Mouse (Mus musculus) intestine, postnatal 0 days (tissue): ENCODE results near the gene Stx6. TPM values are rescaled to one million over a fixed set of nuclear protein-coding genes. Genes with fewer than 3 reads are reported as not detected.
A peak's percentile ranks its signal among the peaks of the same experiment; 100 is the strongest.

Experiments used
- ATAC-seq: fragments of 200-750 bp; cut with Nextera tagmentation; 2 replicates; pipeline ENCODE4 v1.8.0; 2017; ENCODE audit warnings: mild to moderate bottlenecking, moderate TSS enrichment, moderate library complexity
- H3K27ac ChIP-seq: fragments of 300-500 bp; sonication (generic); 2 replicates; pipeline ENCODE4 v1.5.1; 2014; ENCODE audit warnings: mild to moderate bottlenecking, low read depth, low read length, moderate library complexity
- H3K27me3 ChIP-seq: fragments of 300-500 bp; sonication (generic); replicated peaks from 2 replicates; pipeline ENCODE4 v1.6.1; 2014; ENCODE audit warnings: low read length, mixed read lengths; ENCODE audit not compliant: control insufficient read depth, insufficient read depth
- H3K36me3 ChIP-seq: fragments of 300-500 bp; sonication (generic); 2 replicates; pipeline ENCODE4 v1.6.1; 2014; ENCODE audit warnings: mild to moderate bottlenecking, moderate library complexity; ENCODE audit not compliant: control insufficient read depth, insufficient read depth
- H3K4me1 ChIP-seq: fragments of 300-500 bp; sonication (generic); replicated peaks from 2 replicates; pipeline ENCODE4 v1.6.1; 2014; ENCODE audit warnings: antibody characterized with exemption, low read length, mixed read lengths; ENCODE audit not compliant: control insufficient read depth, insufficient read depth
- H3K4me2 ChIP-seq: fragments of 300-500 bp; sonication (generic); replicated peaks from 2 replicates; pipeline ENCODE4 v1.6.1; 2014; ENCODE audit warnings: low read depth, mild to moderate bottlenecking, moderate library complexity
- H3K4me3 ChIP-seq: fragments of 300-500 bp; sonication (generic); 2 replicates; pipeline ENCODE4 v1.5.1; 2014; ENCODE audit warnings: low read depth, low read length
- H3K9ac ChIP-seq: fragments of 300-500 bp; sonication (generic); 2 replicates; pipeline ENCODE4 v1.6.1; 2014; ENCODE audit warnings: mild to moderate bottlenecking, low read depth, low read length
- H3K9me3 ChIP-seq: fragments of 300-500 bp; sonication (generic); 2 replicates; pipeline ENCODE4 v1.6.1; 2016; ENCODE audit warnings: mixed run types; ENCODE audit not compliant: control insufficient read depth
- CTCF ChIP-seq: sonication (generic); IDR thresholded peaks from 2 replicates; pipeline ENCODE4 v1.5.1; 2016; ENCODE audit warnings: low read depth, mild to moderate bottlenecking, control low read depth, antibody characterized with exemption, moderate library complexity
- WGBS: fragments of 180-500 bp; shearing (Covaris S2); extraction: QIAGEN DNeasy Blood & Tissue Kit; methylation state at CpG from one replicate; pipeline ENCODE4 v1.1.7; 2014; 5-methylcytosine and 5-hydroxymethylcytosine counted together
- polyA plus RNA-seq: library from polyadenylated mRNA; unstranded; fragments of >200 nt; fragmentation: Nextera tagmentation; extraction: Ambion mirVana; gene quantifications from 2 replicates; pipeline ENCODE4 v1.2.1, GENCODE M21; 2015

The Stx6 gene
- polyA plus RNA-seq, 1 experiment from 2014 or later: 25.2 TPM

GRCm38 (mm10) chr1:155138795-155139194 is 19.7 kb upstream of the Stx6 start:
- H3K27me3 ChIP-seq: no peaks in the 10 kb centered on the region
- WGBS: 72% methylated on average over 7 of the region's 7 CpGs
- no peak for TF ChIP-seq CTCF
- no peaks in the 10 kb centered on the region for H3K36me3 ChIP-seq
- no peak overlapping the region for H3K9ac ChIP-seq
- no peak overlapping the region for H3K4me3 ChIP-seq
- no peak overlapping the region for H3K4me2 ChIP-seq
- H3K9me3 ChIP-seq: no peaks in the 10 kb centered on the region
- no peak overlapping the region for H3K27ac ChIP-seq
- 0 out of 2 replicates have a peak, but pooled peaks have one; percentile 13 for ATAC-seq
- no peaks in the 10 kb centered on the region for H3K4me1 ChIP-seq

DNA sequence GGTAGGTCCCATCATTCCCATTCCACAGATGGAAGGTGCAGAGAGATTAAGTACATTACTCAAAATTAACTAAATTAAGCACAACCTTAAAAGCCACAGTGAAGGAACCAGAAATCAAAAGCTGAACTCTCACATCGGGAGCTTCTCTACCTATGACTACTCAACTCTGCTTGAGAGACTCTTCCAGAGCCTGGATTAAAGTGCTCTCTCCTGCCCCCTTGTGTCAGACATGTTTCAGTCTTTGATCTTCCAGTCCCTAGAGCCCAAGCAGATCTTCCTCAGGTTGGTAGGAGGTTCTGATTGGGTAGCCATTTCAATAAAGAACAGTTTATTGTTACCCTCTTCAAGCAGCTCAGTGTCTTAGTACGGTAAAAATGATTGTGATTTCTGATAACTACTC is 18.4 kb upstream of the Stx6 start:
- ATAC-seq: no peak
- Histone ChIP-seq H3K27ac (no peak overlapping the region), H3K4me2 (no peak overlapping the region), H3K4me3 (no peak overlapping the region), H3K9me3 (no peaks in the 10 kb centered on the region), H3K27me3 (no peaks in the 10 kb centered on the region), H3K9ac (no peak overlapping the region), H3K36me3 (no peaks in the 10 kb centered on the region), H3K4me1 (no peaks in the 10 kb centered on the region)
- WGBS: 51% methylated on average over 2 of the region's 2 CpGs
- TF ChIP-seq CTCF: peak; percentile 84

DNA sequence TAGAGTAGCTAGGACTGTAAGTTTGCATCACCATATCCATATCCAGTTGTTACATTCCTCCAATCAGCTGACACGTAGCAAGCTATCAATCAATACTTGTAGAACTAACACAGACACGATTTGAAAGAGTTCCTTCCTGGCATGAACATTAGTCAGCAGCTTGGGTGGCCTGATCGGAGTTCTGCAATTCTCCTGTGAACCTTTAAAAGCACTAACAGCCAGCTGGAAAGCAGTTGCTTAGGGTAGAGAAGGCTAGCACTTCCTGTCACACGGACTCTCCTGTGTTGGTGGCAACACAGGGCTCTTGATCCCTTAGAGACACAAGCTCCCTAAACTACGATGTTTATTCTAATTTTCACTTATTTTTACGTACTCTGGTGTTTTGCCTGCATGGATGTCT is 12.9 kb upstream of the Stx6 start:
- Histone ChIP-seq H3K27me3 (no peaks in the 10 kb centered on the region), H3K4me2 (peak overlapping the region; percentile 60), H3K27ac (0 out of 2 replicates have a peak overlapping the region, but pooled peaks have one; percentile 54), H3K9ac (peak overlapping the region; percentile 13; the same call in 1 of the 2 replicates), H3K4me1 (no peaks in the 10 kb centered on the region), H3K36me3 (no peaks in the 10 kb centered on the region), H3K4me3 (peak overlapping the region; percentile 43), H3K9me3 (no peaks in the 10 kb centered on the region)
- no peak for ATAC-seq
- no peak for TF ChIP-seq CTCF
- WGBS: 40% methylated on average over 6 of the region's 6 CpGs

GRCm38 (mm10) chr1:155146572-155146980 is 11.9 kb upstream of the Stx6 start, which contains the start of gene Mr1:
Gene Mr1, minus strand, starts transcription at chr1:155146814.
- H3K4me2 ChIP-seq: peak within 1 kb of the TSS; percentile 60
- H3K36me3 ChIP-seq: no peaks in the 10 kb centered on the region
- TF ChIP-seq CTCF: no peak
- peak within 1 kb of the TSS; percentile 43 for H3K4me3 ChIP-seq
- H3K27me3 ChIP-seq: no peaks in the 10 kb centered on the region
- 27% methylated on average over 8 of the region's 8 CpGs for WGBS
- peak within 1 kb of the TSS; percentile 13 for H3K9ac ChIP-seq
- peak; percentile 69 for ATAC-seq
- no peaks in the 10 kb centered on the region for H3K9me3 ChIP-seq
- peak within 1 kb of the TSS; percentile 54; the same call in 1 of the 2 replicates for H3K27ac ChIP-seq
- no peaks in the 10 kb centered on the region for H3K4me1 ChIP-seq

- H3K27me3 ChIP-seq: no peaks in the 10 kb centered on the region
- no peaks in the 10 kb centered on the region for H3K9me3 ChIP-seq
- no peak overlapping the region for H3K4me3 ChIP-seq
- H3K4me2 ChIP-seq: no peak overlapping the region
- no peak for TF ChIP-seq CTCF
- 84% methylated on average over 2 of the region's 2 CpGs for WGBS
- no peaks in the 10 kb centered on the region for H3K4me1 ChIP-seq
- no peaks in the 10 kb centered on the region for H3K36me3 ChIP-seq
- H3K9ac ChIP-seq: no peak overlapping the region
- no peak overlapping the region for H3K27ac ChIP-seq
- ATAC-seq: no peak
Measured at GRCm38 (mm10) chr1:155147228-155147627, 11.3 kb upstream of the Stx6 start.

DNA sequence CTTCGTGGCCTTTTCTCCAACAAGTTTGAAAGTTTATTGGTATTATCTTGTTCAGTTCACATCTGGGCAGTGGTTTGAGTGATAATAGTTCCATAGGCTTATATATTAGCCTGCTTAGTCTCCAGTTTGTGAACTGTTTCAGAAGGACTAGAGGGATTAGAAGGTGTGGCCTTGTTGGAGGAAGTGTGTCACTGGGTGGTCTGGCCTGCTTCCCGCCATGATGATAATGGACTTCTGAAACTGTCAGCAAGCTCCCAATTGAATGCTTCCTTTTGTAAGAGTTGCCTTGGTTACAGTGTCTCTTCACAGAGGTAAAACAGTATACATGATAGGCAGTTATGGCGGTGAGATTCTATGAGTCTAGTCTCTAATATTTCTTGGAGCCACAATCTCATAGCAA is 9.1 kb upstream of the Stx6 start:
- ATAC-seq: no peak
- Histone ChIP-seq H3K36me3 (no peaks in the 10 kb centered on the region), H3K27me3 (no peaks in the 10 kb centered on the region), H3K4me1 (no peaks in the 10 kb centered on the region), H3K9ac (no peak overlapping the region), H3K9me3 (no peaks in the 10 kb centered on the region), H3K4me3 (no peak overlapping the region), H3K4me2 (no peak overlapping the region), H3K27ac (no peak overlapping the region)
- TF ChIP-seq CTCF: no peak
- WGBS: 90% methylated on average over 3 of the region's 3 CpGs

DNA sequence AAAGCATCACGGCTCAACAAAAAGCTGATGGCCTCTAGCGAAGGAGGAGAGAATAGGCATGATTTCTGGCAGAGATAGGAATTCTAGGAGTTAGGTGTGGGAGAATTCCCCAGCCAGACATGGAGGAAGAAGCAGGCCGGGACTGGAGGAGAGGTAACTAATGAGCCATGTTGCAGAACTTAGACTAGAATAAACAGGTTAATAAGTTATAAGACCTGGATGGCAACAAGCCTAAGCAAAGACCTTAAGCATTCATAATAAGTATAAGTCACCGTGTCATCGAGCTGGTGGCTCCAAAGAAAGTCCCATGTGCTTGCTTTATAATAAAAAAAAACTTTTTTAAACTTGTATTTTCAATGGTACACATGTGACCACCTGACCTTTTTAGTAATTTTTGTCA is 7.7 kb upstream of the Stx6 start:
- H3K27ac ChIP-seq: no peak overlapping the region
- 83% methylated on average over 5 of the region's 5 CpGs for WGBS

More for the DNA sequence above, 7.7 kb upstream of the Stx6 start:
- no peak overlapping the region for H3K9ac ChIP-seq
- H3K4me1 ChIP-seq: no peaks in the 10 kb centered on the region
- no peaks in the 10 kb centered on the region for H3K36me3 ChIP-seq
- no peak overlapping the region for H3K4me2 ChIP-seq
- ATAC-seq: no peak
- no peak for TF ChIP-seq CTCF
- no peak overlapping the region for H3K4me3 ChIP-seq
- no peaks in the 10 kb centered on the region for H3K9me3 ChIP-seq
- no peaks in the 10 kb centered on the region; the same call in 1 of the 2 replicates for H3K27me3 ChIP-seq
